Mouse (Mus musculus) embryonic facial prominence, embryonic 10.5 days (tissue): Measurements from ENCODE around the gene Plin1. TPM values are rescaled to one million over a fixed set of nuclear protein-coding genes. Genes with fewer than 3 reads are reported as not detected.
A peak's percentile ranks its signal among the peaks of the same experiment; 100 is the strongest.

Experiments used
- DNase-seq: peaks from one replicate; pipeline ENCODE4 v3.0.0-alpha.2; 2017; ENCODE audit warnings: low spot score
- H3K27ac ChIP-seq: fragments of 300-500 bp; sonication (generic); replicated peaks from 2 replicates; pipeline ENCODE4 v1.5.1; 2016; ENCODE audit warnings: mild to moderate bottlenecking
- H3K27me3 ChIP-seq: fragments of 300-500 bp; sonication (generic); replicated peaks from 2 replicates; pipeline ENCODE4 v1.6.1; 2016; ENCODE audit warnings: low read depth, mild to moderate bottlenecking; ENCODE audit not compliant: poor library complexity, severe bottlenecking
- H3K36me3 ChIP-seq: fragments of 300-500 bp; sonication (generic); replicated peaks from 2 replicates; pipeline ENCODE4 v1.6.1; 2016; ENCODE audit warnings: mild to moderate bottlenecking, moderate library complexity
- H3K4me1 ChIP-seq: fragments of 300-500 bp; sonication (generic); 2 replicates; pipeline ENCODE4 v1.6.1; 2016
- H3K4me3 ChIP-seq: fragments of 300-500 bp; sonication (generic); 2 replicates; pipeline ENCODE4 v1.5.1; 2016; ENCODE audit warnings: mild to moderate bottlenecking, moderate library complexity
- H3K9me3 ChIP-seq: fragments of 300-500 bp; sonication (generic); 2 replicates; pipeline ENCODE4 v1.6.1; 2016; ENCODE audit warnings: mild to moderate bottlenecking
- WGBS: fragments of 180-500 bp; shearing (Covaris S2); methylation state at CpG from one replicate; pipeline ENCODE4 v1.1.7; 2016; 5-methylcytosine and 5-hydroxymethylcytosine counted together
- polyA plus RNA-seq: library from polyadenylated mRNA; unstranded; fragments of >200 nt; fragmentation: Nextera tagmentation; extraction: Ambion mirVana; gene quantifications from 2 replicates; pipeline ENCODE4 v1.2.1, GENCODE M21; 2016

Gene Plin1
- polyA plus RNA-seq, 1 experiment from 2014 or later, result 0.10 TPM

- Histone ChIP-seq H3K4me3 (no peak overlapping the region), H3K27ac (no peak overlapping the region), H3K36me3 (peaks cover 2% of the 10 kb centered on the region; the same call in 1 of the 2 replicates), H3K27me3 (peaks cover 49% of the 10 kb centered on the region), H3K9me3 (no peaks in the 10 kb centered on the region), H3K4me1 (0 out of 2 replicates have a peak, but pooled peaks cover 7% of the 10 kb centered on the region)
- peak; percentile 25 for DNase-seq
- WGBS, result 66% methylated on average over 11 of the region's 11 CpGs
Observed at GRCm38 (mm10) chr7:79729743-79730370, 2.8 kb downstream of the Plin1 start.

DNA sequence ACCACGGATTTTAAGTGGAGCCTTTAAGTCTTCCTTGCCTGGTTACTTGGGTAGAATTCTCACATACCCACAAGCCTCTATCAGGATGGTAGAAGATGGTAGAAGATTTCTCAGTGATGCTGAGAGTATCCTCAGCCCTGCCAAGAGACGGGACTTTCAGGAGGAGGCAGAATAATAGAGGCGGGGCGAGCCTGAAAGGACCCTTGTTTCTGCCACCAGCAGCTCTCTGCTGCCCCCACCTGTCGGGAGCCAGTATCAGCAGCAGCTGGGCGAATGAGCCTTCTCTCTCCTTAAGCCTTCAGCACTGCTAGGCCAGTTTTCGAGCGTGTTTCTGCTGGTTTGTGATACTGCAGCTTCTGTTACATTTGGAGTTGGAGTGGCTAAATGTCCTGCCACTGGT lies 3.5 kb downstream of the Plin1 start:
- peak; percentile 86 for DNase-seq
- Histone ChIP-seq H3K4me3 (no peak overlapping the region), H3K4me1 (0 out of 2 replicates have a peak, but pooled peaks cover 7% of the 10 kb centered on the region), H3K27me3 (peaks cover 49% of the 10 kb centered on the region), H3K27ac (no peak overlapping the region), H3K36me3 (no peaks in the 10 kb centered on the region), H3K9me3 (no peaks in the 10 kb centered on the region)
- 8% methylated on average over 8 of the region's 8 CpGs for WGBS

DNA sequence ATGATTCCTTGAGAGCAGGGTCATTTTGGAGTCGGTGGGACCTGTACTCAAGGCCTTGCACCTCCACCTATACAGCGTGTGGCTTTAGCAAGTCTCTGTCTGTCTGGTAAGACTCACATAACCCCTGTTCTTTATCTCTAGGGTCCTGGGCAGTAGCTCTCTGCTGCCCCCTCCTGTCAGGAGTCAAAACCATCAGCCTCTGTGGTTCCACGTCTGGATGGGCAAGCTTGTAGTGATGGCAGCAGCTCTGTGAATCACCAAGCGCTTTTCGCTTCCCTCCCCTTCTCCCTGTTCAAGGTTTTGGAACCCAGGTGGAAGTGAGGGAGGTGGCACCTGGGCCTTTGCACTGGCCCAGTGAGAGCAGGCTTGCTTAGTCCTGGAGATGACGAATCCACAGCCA lies 4.5 kb downstream of the Plin1 start:
- Histone ChIP-seq H3K9me3 (no peaks in the 10 kb centered on the region), H3K27ac (no peak overlapping the region), H3K36me3 (no peaks in the 10 kb centered on the region), H3K27me3 (peaks cover 57% of the 10 kb centered on the region), H3K4me1 (0 out of 2 replicates have a peak, but pooled peaks cover 7% of the 10 kb centered on the region), H3K4me3 (no peak overlapping the region)
- 25% methylated on average over 6 of the region's 6 CpGs for WGBS
- peak; percentile 77 for DNase-seq

DNA sequence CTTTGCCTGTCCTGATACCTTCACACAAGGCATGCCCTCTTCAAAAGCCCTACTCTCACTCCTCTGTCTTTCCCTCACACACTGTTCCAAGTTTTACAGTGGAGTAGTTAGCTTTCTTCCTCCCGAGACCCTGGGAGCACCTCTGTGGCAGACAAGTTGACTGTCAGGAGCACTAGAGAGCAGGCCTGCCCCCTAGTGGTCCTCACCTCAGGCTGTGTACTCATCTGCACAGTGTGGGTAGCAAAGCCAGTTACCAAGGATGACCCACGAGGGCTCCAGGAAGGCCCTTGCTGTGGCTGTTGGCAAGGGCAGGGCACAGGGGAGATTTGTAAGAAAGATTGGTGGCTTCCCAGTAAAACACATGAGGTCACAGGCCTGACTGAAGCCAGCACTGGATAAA lies 5.6 kb downstream of the Plin1 start:
- Histone ChIP-seq H3K4me1 (peaks cover 8% of the 10 kb centered on the region), H3K27ac (no peak overlapping the region), H3K36me3 (no peaks in the 10 kb centered on the region), H3K4me3 (no peak overlapping the region), H3K9me3 (no peaks in the 10 kb centered on the region), H3K27me3 (peaks cover 65% of the 10 kb centered on the region)
- WGBS, result 27% methylated on average over 2 of the region's 2 CpGs
- DNase-seq, result peak; percentile 72

DNA sequence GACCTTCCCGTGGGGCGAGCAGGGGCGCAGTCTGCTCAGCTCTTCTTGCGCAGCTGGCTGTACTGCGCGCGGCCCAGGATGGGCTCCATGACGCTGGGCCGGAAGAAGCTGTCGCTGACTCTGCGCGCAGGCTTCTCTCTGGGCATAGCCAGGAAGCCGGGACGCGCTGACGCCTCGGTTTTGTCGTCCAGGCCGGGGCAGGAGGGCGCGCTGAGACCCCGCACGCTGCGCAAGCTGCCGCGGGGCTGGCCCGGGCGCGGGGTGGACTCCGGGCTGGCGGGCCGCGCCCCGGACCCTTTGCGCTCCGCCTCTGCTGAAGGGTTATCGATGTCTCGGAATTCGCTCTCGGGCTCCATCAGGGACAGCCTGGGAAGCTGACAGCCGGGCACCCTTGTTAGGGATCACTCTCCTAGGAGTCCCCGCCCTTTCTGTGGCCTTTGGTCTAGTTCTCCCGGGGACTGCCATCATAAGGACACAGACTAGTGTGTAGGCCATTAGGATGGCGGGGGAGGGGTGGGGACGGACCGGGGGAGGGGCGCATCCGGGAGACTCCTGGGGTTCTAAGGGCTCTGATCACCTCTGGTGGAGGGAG lies 11.2 kb downstream of the Plin1 start:
- 1% methylated on average over 48 of the region's 48 CpGs for WGBS
- peak; percentile 76 for DNase-seq
- Histone ChIP-seq H3K9me3 (no peaks in the 10 kb centered on the region), H3K27ac (peak overlapping the region; percentile 73), H3K27me3 (peaks cover 89% of the 10 kb centered on the region), H3K4me1 (peaks cover 12% of the 10 kb centered on the region), H3K4me3 (peak overlapping the region; percentile 75), H3K36me3 (no peaks in the 10 kb centered on the region)

GRCm38 (mm10) chr7:79715187-79715981 lies 17.3 kb downstream of the Plin1 start, which contains the start of gene Kif7:
Kif7 (minus strand) TSS chr7:79715720.
- Histone ChIP-seq H3K36me3 (peaks cover 15% of the 10 kb centered on the region), H3K4me1 (peaks cover 29% of the 10 kb centered on the region), H3K27me3 (peaks cover 62% of the 10 kb centered on the region), H3K27ac (peak within 1 kb of the TSS; percentile 85), H3K9me3 (no peaks in the 10 kb centered on the region), H3K4me3 (peak within 1 kb of the TSS; percentile 85)
- WGBS, result under 1% methylated on average over 55 of the region's 55 CpGs
- DNase-seq, result peak; percentile 96

GRCm38 (mm10) chr7:79710831-79711230 lies 21.9 kb downstream of the Plin1 start:
- H3K9me3 ChIP-seq, result no peaks in the 10 kb centered on the region
- H3K27ac ChIP-seq, result no peak overlapping the region
- H3K27me3 ChIP-seq, result peaks cover 39% of the 10 kb centered on the region
- H3K4me3 ChIP-seq, result peak overlapping the region; percentile 60
- H3K4me1 ChIP-seq, result peaks cover 32% of the 10 kb centered on the region
- 21% methylated on average over 17 of the region's 17 CpGs for WGBS
- DNase-seq, result peak; percentile 33
- H3K36me3 ChIP-seq, result peaks cover 47% of the 10 kb centered on the region

- WGBS, result 1% methylated on average over 55 of the region's 55 CpGs
- peak; percentile 84 for DNase-seq
- no peaks in the 10 kb centered on the region for H3K9me3 ChIP-seq
- H3K27ac ChIP-seq, result peak overlapping the region; percentile 16
- peaks cover 39% of the 10 kb centered on the region for H3K27me3 ChIP-seq
- H3K36me3 ChIP-seq, result peaks cover 54% of the 10 kb centered on the region
- peak overlapping the region; percentile 60 for H3K4me3 ChIP-seq
- H3K4me1 ChIP-seq, result peaks cover 30% of the 10 kb centered on the region
Observed at GRCm38 (mm10) chr7:79710130-79710607, 22.5 kb downstream of the Plin1 start.

GRCm38 (mm10) chr7:79705210-79705609 lies 27.5 kb downstream of the Plin1 start:
- peaks cover 16% of the 10 kb centered on the region for H3K27me3 ChIP-seq
- H3K27ac ChIP-seq, result no peak overlapping the region
- WGBS, result 88% methylated on average over 5 of the region's 5 CpGs
- H3K36me3 ChIP-seq, result peaks cover 88% of the 10 kb centered on the region
- peaks cover 6% of the 10 kb centered on the region for H3K4me1 ChIP-seq
- no peak overlapping the region for H3K4me3 ChIP-seq
- H3K9me3 ChIP-seq, result no peaks in the 10 kb centered on the region
- no peak for DNase-seq

DNA sequence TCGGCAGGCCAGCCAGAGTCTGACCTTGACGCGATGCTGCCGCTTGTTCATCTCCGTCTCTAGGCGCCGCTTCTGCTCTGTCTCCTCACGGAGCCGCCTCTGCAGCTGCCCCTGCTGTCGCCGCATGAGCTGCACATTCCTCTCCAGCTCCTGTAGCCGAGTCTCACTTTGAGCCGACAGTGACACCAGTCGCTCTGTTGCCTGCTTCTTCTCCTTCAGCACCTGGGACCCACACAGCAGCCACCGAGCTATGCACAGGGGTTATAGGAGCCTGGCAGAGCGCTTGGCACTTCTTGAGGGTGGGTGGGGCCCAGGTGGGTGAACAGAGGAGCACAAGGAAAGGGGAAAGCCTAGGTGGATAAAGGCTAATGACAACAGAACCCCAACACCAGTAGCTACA lies 29.9 kb downstream of the Plin1 start:
- Histone ChIP-seq H3K4me1 (no peaks in the 10 kb centered on the region), H3K27ac (no peak overlapping the region), H3K36me3 (peaks cover 99% of the 10 kb centered on the region), H3K4me3 (no peak overlapping the region), H3K9me3 (no peaks in the 10 kb centered on the region), H3K27me3 (no peaks in the 10 kb centered on the region)
- DNase-seq, result no peak
- WGBS, result 86% methylated on average over 16 of the region's 16 CpGs

- 90% methylated on average over 8 of the region's 8 CpGs for WGBS
- Histone ChIP-seq H3K4me1 (no peaks in the 10 kb centered on the region), H3K9me3 (no peaks in the 10 kb centered on the region), H3K36me3 (peaks cover 100% of the 10 kb centered on the region), H3K27ac (no peak overlapping the region), H3K27me3 (no peaks in the 10 kb centered on the region), H3K4me3 (no peak overlapping the region)
- DNase-seq, result no peak
Observed at GRCm38 (mm10) chr7:79696495-79696894, 36.2 kb downstream of the Plin1 start.

GRCm38 (mm10) chr7:79680231-79680630 lies 52.5 kb downstream of the Plin1 start:
- WGBS, result 91% methylated on average over 2 of the region's 2 CpGs
- Histone ChIP-seq H3K36me3 (peaks cover 100% of the 10 kb centered on the region), H3K27ac (no peak overlapping the region), H3K27me3 (no peaks in the 10 kb centered on the region), H3K4me3 (no peak overlapping the region), H3K4me1 (no peaks in the 10 kb centered on the region), H3K9me3 (no peaks in the 10 kb centered on the region)
- no peak for DNase-seq
